Mouse (Mus musculus) neural tube, embryonic 15.5 days (tissue): Measurements from ENCODE around the gene Fgd1. TPM values are rescaled to one million over a fixed set of nuclear protein-coding genes. Genes with fewer than 3 reads are reported as not detected.

Experiments used
- ATAC-seq: fragments of 200-750 bp; cut with Nextera tagmentation; 2 replicates; pipeline ENCODE4 v1.8.0; 2017; ENCODE audit warnings: mild to moderate bottlenecking, moderate TSS enrichment, moderate library complexity; ENCODE audit not compliant: low FRiP score
- H3K27ac ChIP-seq: fragments of 300-500 bp; sonication (generic); replicated peaks from 2 replicates; pipeline ENCODE4 v1.5.1; 2015; ENCODE audit warnings: mild to moderate bottlenecking, inconsistent platforms
- H3K27me3 ChIP-seq: fragments of 300-500 bp; sonication (generic); replicated peaks from 2 replicates; pipeline ENCODE4 v1.6.1; 2015; ENCODE audit warnings: inconsistent platforms
- H3K36me3 ChIP-seq: fragments of 300-500 bp; sonication (generic); 2 replicates; pipeline ENCODE4 v1.6.1; 2015; ENCODE audit warnings: inconsistent platforms
- H3K4me1 ChIP-seq: fragments of 300-500 bp; sonication (generic); 2 replicates; pipeline ENCODE4 v1.6.1; 2015; ENCODE audit warnings: inconsistent platforms
- H3K4me2 ChIP-seq: fragments of 300-500 bp; sonication (generic); 2 replicates; pipeline ENCODE4 v1.6.1; 2015; ENCODE audit warnings: inconsistent platforms, mild to moderate bottlenecking, moderate library complexity
- H3K4me3 ChIP-seq: fragments of 300-500 bp; sonication (generic); replicated peaks from 2 replicates; pipeline ENCODE4 v1.5.1; 2015; ENCODE audit warnings: mild to moderate bottlenecking, inconsistent platforms
- H3K9ac ChIP-seq: fragments of 300-500 bp; sonication (generic); replicated peaks from 2 replicates; pipeline ENCODE4 v1.6.1; 2015; ENCODE audit warnings: mild to moderate bottlenecking, inconsistent platforms
- H3K9me3 ChIP-seq: fragments of 300-500 bp; sonication (generic); replicated peaks from 2 replicates; pipeline ENCODE4 v1.6.1; 2016; ENCODE audit warnings: inconsistent platforms
- WGBS: fragments of 180-500 bp; shearing (Covaris S2); methylation state at CpG from one replicate; pipeline ENCODE4 v1.1.7; 2015; ENCODE audit warnings: mixed read lengths; 5-methylcytosine and 5-hydroxymethylcytosine counted together
- polyA plus RNA-seq: library from polyadenylated mRNA; unstranded; fragments of >200 nt; fragmentation: Nextera tagmentation; extraction: Ambion mirVana; gene quantifications from 2 replicates; pipeline ENCODE4 v1.2.1, GENCODE M21; 2015

Fgd1 gene
- polyA plus RNA-seq = 13.3 and 15.1 TPM in 2 replicates

DNA sequence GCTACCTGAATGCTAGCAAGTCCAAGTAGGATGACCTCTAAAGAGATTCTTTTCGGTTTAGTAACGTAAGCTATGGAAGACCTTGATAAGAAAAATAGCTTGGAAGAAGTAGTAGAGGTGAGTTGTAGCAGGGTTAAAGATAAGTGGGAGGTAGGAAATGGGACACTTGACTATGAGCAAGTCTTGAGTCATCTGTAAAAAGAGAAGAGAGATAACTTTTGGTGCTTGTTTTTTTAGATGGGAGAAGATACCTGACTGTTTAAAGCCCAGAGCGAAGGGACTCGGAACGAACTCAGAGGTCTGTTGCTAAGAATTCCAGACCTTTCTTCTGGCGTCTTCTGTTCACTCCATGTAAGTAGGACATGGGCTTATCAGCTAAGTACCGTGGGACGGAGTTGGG is at the start of gene Fgd1:
Gene Fgd1, plus strand, starts transcription at position 301 of the 400 bp plus-strand sequence.
- H3K4me1 ChIP-seq = peaks cover 24% of the 10 kb centered on the region
- H3K27ac ChIP-seq = peak within 1 kb of the TSS; percentile 94
- H3K4me2 ChIP-seq = peak within 1 kb of the TSS; percentile 64
- no peaks in the 10 kb centered on the region for H3K27me3 ChIP-seq
- H3K4me3 ChIP-seq = peak within 1 kb of the TSS; percentile 62
- no peak for ATAC-seq
- H3K36me3 ChIP-seq = no peaks in the 10 kb centered on the region
- peak within 1 kb of the TSS; percentile 73 for H3K9ac ChIP-seq
- WGBS = 93% methylated on average over 8 of the region's 8 CpGs
- H3K9me3 ChIP-seq = no peaks in the 10 kb centered on the region

DNA sequence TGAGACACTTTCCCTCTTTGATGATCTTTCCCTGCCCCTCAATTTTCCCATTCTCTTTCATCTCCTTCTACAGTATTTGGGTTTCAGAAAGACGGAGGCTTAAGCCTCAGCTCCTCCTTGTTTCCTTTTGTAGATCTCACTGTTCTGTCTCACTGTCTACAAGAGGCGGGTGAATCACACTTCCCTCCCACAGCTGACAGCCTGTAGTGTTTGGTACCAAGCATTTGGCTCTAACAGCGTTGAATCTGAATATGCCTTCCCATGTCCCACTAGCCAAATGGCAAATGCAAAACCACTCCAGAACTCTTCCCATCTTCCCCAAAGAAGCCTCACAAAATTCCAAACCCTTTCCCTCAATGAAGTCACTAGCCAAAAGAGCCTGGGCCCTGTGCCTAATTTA is 49.2 kb upstream of the Fgd1 start:
- no peak overlapping the region for H3K4me3 ChIP-seq
- ATAC-seq = no peak
- no peaks in the 10 kb centered on the region for H3K4me1 ChIP-seq
- peaks cover 44% of the 10 kb centered on the region for H3K36me3 ChIP-seq
- H3K9ac ChIP-seq = no peak overlapping the region
- H3K27me3 ChIP-seq = 0 out of 2 replicates have a peak, but pooled peaks cover 2% of the 10 kb centered on the region
- WGBS = 92% methylated on average over 3 of the region's 3 CpGs
- no peak overlapping the region for H3K27ac ChIP-seq
- no peaks in the 10 kb centered on the region for H3K9me3 ChIP-seq
- no peak overlapping the region for H3K4me2 ChIP-seq

DNA sequence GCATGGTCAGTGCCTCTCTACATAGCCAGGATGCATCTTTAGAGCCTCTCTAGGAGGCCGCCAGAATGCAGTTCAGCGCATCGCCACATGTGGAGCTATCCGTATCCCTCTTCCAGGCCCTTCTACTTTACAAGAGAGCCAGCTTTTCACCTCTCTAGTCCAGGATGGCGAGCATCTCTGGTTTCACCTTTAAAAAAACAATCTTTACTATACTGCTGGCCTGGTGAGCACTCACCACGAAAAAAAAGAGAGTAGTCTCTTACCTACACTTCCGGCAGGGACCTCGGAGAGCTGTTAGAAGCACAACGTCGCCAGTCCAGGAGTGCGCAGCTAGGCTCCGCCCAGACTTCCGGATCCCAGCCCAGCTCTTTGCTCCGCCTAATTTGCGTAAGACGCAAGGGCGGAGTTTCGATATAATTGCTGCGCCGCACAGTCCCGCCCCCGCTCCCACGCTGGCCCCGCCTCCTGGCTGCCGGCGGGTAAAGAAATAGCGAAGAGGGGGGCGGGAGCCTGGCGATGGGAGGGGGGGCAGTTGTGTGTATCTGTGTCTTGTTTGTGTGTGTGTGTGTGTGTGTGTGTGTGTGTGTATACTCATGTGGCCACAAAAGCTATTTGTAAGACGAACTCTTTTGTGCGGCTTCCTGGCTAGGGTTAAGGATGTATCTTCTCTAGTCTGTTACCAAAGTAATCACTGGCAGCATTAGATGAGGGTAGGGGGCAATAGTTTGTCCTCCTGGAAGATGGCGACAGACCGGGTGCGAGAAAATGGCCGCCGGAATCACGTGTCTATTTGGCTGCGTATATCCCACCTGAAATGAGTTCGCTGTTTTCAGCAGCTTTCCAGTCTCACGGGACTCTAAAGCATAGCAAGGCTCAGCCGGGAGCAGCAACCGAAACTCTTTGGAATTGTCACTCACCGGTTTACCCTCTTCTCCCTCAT is 28.7 kb upstream of the Fgd1 start, which contains the start of gene Gnl3l:
Gene Gnl3l, minus strand, starts transcription at position 385 of the 940 bp plus-strand sequence.
- H3K27me3 ChIP-seq = no peaks in the 10 kb centered on the region
- peak within 1 kb of the TSS; percentile 87 for H3K27ac ChIP-seq
- H3K4me1 ChIP-seq = peaks cover 5% of the 10 kb centered on the region; the same call in 1 of the 2 replicates
- peak within 1 kb of the TSS; percentile 49 for H3K4me3 ChIP-seq
- H3K4me2 ChIP-seq = peak within 1 kb of the TSS; percentile 56
- peak; percentile 97 for ATAC-seq
- H3K9ac ChIP-seq = peak within 1 kb of the TSS; percentile 46
- H3K36me3 ChIP-seq = no peaks in the 10 kb centered on the region
- H3K9me3 ChIP-seq = no peaks in the 10 kb centered on the region
- WGBS = 24% methylated on average over 43 of the region's 43 CpGs

DNA sequence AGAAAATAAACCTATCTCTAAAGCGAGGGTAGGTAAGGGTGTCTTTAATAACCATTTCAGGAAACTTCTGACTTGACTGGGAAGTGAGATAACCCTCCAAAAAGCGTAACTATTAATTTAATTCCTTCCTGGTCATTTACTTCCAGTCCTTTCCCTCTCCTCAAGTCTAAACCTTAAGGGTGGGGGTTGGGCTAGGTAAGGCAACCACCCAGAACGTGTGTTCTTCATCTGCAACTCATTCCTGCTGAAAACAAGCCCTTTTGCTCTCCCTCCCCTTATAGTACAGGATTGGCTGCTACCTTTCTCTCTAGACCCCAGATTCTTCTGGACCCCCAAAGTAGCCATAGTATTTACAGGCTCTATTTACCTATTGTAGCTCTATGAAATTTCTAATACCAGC is 28.1 kb upstream of the Fgd1 start:
- H3K9ac ChIP-seq = peak overlapping the region; percentile 37
- H3K4me1 ChIP-seq = peaks cover 5% of the 10 kb centered on the region; the same call in 1 of the 2 replicates
- peak overlapping the region; percentile 49 for H3K4me3 ChIP-seq
- 13% methylated on average over 3 of the region's 3 CpGs for WGBS
- no peaks in the 10 kb centered on the region for H3K36me3 ChIP-seq
- H3K9me3 ChIP-seq = no peaks in the 10 kb centered on the region
- peak overlapping the region; percentile 87 for H3K27ac ChIP-seq
- no peaks in the 10 kb centered on the region for H3K27me3 ChIP-seq
- peak overlapping the region; percentile 56 for H3K4me2 ChIP-seq
- peak; percentile 33; the same call in 1 of the 2 replicates for ATAC-seq

DNA sequence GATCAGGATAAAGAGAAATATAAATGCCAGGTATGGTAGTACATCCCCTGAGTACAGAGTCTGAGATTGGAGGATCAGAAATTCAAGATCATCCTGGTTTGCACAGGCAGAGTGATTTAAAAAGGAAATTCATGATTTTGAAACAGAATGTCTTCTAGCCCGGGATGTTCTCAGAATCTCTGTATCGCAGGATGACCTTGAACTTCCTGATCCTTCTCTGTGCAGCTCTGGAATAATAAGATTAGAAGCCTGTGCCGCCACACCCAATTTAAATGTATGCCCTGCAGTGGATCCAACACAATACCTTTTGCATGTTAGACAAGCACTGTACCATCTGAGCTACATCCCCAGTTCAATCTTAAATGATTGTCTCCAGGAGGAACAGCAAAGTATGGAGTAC is 27.2 kb upstream of the Fgd1 start:
- Histone ChIP-seq H3K4me3 (peak overlapping the region; percentile 49), H3K4me1 (peaks cover 5% of the 10 kb centered on the region; the same call in 1 of the 2 replicates), H3K9ac (0 out of 2 replicates have a peak overlapping the region, but pooled peaks have one; percentile 37), H3K27me3 (no peaks in the 10 kb centered on the region), H3K27ac (peak overlapping the region; percentile 87; the same call in 1 of the 2 replicates), H3K4me2 (peak overlapping the region; percentile 56), H3K9me3 (no peaks in the 10 kb centered on the region), H3K36me3 (no peaks in the 10 kb centered on the region)
- WGBS = 86% methylated on average over 3 of the region's 3 CpGs
- no peak for ATAC-seq

DNA sequence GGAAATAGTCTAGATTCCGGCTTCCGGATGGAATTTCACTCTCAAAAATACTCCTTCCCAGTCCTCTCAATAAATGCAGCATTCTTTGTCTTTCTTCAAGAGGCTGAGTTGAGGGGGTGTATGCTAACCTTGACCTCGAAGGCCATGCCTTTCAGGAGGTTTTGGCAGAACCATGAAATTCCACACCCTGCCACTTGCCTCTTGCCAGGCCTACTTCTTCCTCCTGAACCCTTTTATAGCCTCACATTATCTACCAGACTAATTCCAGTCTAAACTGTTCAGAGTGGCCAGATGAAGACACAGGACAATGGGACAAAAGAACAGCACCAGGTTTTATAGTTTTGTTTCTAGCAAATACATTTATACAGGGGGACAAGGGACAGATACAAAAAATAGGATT is 14.6 kb upstream of the Fgd1 start:
- H3K27ac ChIP-seq = no peak overlapping the region
- no peaks in the 10 kb centered on the region for H3K9me3 ChIP-seq
- ATAC-seq = no peak
- H3K27me3 ChIP-seq = 0 out of 2 replicates have a peak, but pooled peaks cover 9% of the 10 kb centered on the region
- no peaks in the 10 kb centered on the region for H3K36me3 ChIP-seq
- no peak overlapping the region for H3K4me2 ChIP-seq
- no peak overlapping the region for H3K9ac ChIP-seq
- no peak overlapping the region for H3K4me3 ChIP-seq
- 69% methylated on average over 3 of the region's 3 CpGs for WGBS
- no peaks in the 10 kb centered on the region for H3K4me1 ChIP-seq

DNA sequence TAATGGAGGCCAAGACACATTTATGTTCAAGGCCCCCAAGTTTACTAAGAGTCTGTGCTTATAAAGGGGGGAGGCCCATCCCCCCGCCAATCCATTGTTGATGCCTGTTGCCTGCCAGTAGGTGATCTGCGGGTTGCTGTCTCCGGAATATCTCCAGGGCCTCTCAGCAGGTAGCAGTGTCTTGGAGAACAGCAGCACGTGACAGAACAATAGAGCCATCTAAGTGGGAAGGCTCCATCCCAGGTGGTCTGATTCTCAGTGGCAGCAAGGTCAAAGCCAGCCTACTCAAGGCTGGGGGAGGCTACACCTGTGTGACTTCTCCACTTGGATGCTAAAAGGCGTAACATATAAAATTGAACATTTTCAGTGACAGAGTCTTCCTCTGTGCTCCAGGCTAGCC is 4.7 kb upstream of the Fgd1 start:
- Histone ChIP-seq H3K9ac (no peak overlapping the region), H3K4me1 (no peaks in the 10 kb centered on the region), H3K27me3 (no peaks in the 10 kb centered on the region), H3K36me3 (no peaks in the 10 kb centered on the region), H3K9me3 (no peaks in the 10 kb centered on the region), H3K4me3 (no peak overlapping the region), H3K27ac (no peak overlapping the region), H3K4me2 (no peak overlapping the region)
- 48% methylated on average over 5 of the region's 5 CpGs for WGBS
- ATAC-seq = no peak

DNA sequence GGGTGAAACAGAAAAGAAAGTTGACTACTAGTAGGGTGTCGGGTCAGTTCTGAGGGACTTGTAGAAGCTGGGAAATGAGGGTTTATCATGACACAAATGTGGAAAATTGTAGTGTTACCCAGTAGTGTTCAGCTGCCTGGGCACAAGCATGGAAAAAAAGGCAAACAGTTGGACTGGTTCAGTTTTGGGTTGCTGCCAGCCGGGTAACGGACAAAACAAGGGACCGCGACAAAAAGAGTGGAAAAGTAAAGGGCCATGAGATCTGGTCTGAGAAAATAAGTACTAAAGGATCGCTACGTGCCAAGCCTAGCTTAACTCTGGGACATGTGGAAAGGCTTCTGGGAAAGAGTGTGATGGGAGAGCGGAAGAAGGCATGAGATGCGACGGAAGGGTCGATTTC is 371 bp downstream of the Fgd1 start:
- peak overlapping the region; percentile 94 for H3K27ac ChIP-seq

DNA sequence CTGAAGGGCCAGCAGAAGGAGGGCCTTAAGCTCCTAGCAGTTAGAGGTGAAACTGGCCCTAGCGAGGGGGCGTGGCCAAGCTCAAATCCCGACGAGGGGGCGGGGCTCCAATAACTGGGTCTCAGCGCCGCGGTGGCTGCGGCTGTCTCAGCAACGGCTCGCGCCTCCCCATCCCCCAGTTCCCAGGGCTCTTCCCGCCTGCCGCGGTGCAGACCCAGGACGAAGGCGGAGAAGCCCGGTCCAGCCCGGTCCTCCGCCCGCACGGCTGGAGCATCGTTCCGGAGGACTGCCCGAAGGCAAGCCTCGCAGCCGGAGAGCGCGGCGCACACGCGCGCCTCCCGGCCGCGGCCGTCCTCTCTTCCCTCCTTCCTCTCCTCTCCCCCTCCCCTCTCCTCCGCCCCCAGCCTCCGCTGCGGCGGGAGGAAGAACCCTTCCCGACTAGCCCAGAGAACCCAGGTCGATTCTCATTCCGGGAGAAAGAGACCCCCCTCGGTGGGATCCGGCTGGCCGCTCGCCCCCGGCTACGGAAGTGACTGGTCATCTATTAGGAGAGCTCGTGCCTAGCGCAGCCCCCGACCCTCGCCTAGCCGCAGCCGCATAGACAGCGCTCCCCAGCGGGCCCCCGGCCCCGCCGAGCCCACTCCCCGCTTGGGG is 954 bp downstream of the Fgd1 start:
- H3K27ac ChIP-seq = peak overlapping the region; percentile 94
- peak; percentile 92 for ATAC-seq
- 30% methylated on average over 45 of the region's 62 CpGs for WGBS
- peak overlapping the region; percentile 64 for H3K4me2 ChIP-seq
- H3K9ac ChIP-seq = peak overlapping the region; percentile 73
- H3K4me1 ChIP-seq = peaks cover 25% of the 10 kb centered on the region
- H3K36me3 ChIP-seq = no peaks in the 10 kb centered on the region
- H3K9me3 ChIP-seq = no peaks in the 10 kb centered on the region
- no peaks in the 10 kb centered on the region for H3K27me3 ChIP-seq
- H3K4me3 ChIP-seq = peak overlapping the region; percentile 62

More for the DNA sequence above, 371 bp downstream of the Fgd1 start:
- WGBS = 41% methylated on average over 11 of the region's 11 CpGs
- peak; percentile 25; the same call in 1 of the 2 replicates for ATAC-seq
- peak overlapping the region; percentile 64 for H3K4me2 ChIP-seq
- H3K9me3 ChIP-seq = no peaks in the 10 kb centered on the region
- no peaks in the 10 kb centered on the region for H3K36me3 ChIP-seq
- H3K27me3 ChIP-seq = no peaks in the 10 kb centered on the region
- H3K9ac ChIP-seq = 0 out of 2 replicates have a peak overlapping the region, but pooled peaks have one; percentile 10
- peak overlapping the region; percentile 62 for H3K4me3 ChIP-seq
- H3K4me1 ChIP-seq = peaks cover 25% of the 10 kb centered on the region

DNA sequence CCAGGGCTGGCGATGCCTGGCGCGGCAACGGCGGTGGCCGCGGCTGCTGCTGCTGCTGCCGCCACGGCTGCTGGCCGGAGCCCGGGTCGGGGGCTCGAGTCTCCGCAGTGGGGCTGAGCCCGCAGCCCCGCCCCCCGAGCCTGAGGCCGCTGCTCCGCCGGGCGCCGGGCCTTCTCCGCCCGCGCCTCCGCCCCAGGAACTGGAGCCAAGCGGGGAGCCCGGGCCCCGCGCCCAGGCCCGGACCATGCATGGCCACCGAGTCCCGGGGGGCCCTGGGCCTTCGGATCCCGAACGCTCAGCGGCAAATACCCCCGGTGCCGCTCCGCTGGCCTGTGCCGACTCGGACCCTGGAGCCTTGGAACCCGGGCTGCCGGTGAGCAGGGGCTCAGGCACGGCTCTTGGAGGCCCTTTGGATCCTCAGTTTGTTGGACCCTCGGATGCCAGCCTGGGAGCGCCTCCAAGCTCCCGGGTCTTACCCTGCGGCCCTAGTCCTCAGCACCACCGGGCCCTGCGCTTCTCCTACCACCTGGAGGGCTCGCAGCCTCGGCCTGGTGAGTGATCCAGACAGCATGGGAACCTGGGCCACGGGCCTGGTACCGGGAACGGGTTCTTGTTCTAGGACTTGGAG is 1.6 kb downstream of the Fgd1 start:
- 16% methylated on average over 51 of the region's 56 CpGs for WGBS
- peaks cover 25% of the 10 kb centered on the region for H3K4me1 ChIP-seq
- ATAC-seq = peak; percentile 74
- H3K36me3 ChIP-seq = no peaks in the 10 kb centered on the region
- H3K27ac ChIP-seq = peak overlapping the region; percentile 94
- H3K4me3 ChIP-seq = peak overlapping the region; percentile 62
- no peaks in the 10 kb centered on the region for H3K9me3 ChIP-seq
- no peaks in the 10 kb centered on the region for H3K27me3 ChIP-seq
- H3K9ac ChIP-seq = peak overlapping the region; percentile 73
- H3K4me2 ChIP-seq = peak overlapping the region; percentile 64

DNA sequence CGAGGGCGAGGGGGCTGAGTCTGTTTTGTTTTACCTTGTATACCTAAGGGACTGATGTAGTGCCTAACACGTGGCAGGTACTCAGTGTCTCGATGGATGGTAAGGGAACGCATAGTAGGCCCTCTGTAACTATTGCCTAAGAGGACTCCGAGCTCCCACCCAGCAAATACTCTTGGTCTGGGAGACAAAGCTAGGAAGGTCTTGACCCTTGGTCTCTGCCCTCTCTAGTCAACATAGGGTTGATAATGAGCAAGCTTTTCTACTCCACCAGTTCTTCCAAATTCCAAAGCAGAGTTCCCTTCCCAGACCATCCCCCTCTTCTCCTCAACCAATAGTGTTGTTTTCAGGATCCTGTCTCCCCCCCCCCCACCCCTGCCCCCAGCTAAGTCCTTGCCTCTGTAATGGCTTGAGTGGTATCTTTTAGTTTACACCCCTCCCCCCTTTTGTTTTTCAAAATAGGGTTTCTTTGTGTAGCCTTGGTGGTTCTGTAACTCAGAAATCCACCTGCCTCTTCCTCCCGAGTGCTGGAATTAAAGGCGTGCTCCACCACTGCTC is 3.8 kb downstream of the Fgd1 start:
- Histone ChIP-seq H3K4me1 (peaks cover 41% of the 10 kb centered on the region), H3K4me2 (peak overlapping the region; percentile 64), H3K4me3 (peak overlapping the region; percentile 62; the same call in 1 of the 2 replicates), H3K27me3 (no peaks in the 10 kb centered on the region), H3K9ac (no peak overlapping the region), H3K27ac (no peak overlapping the region), H3K9me3 (no peaks in the 10 kb centered on the region), H3K36me3 (no peaks in the 10 kb centered on the region)
- ATAC-seq = no peak
- 60% methylated on average over 8 of the region's 8 CpGs for WGBS
